Comparison of ENCODE assay signal across 8 mouse cellular contexts in genomic region chr6:88784691-88785173, GRCm38 (mm10). TPM values are rescaled to one million over a fixed set of nuclear protein-coding genes. Genes with fewer than 3 reads are reported as not detected.
A peak's percentile ranks its signal among the peaks of the same experiment; 100 is the strongest.
DNase-seq lines count a peak whose midpoint lies in the region; ATAC-seq and TF ChIP-seq lines count a peak whose summit lies in the region.

No protein-coding gene starts in this region.

- no peak overlapping the region for H3K9ac ChIP-seq in midbrain, embryonic 11.5 days (ENCODE audit: low read length)
- H3K9ac ChIP-seq in intestine, embryonic 15.5 days, result no peak overlapping the region

- H3K4me1 ChIP-seq in midbrain, embryonic 10.5 days, result peaks cover 30% of the 10 kb centered on the region
- no peaks in the 10 kb centered on the region for H3K4me1 ChIP-seq in midbrain, embryonic 11.5 days (ENCODE audit: control insufficient read depth, insufficient read depth, low read length)
- peaks cover 49% of the 10 kb centered on the region for H3K4me1 ChIP-seq in intestine, embryonic 15.5 days (replicated peaks)
- peaks cover 19% of the 10 kb centered on the region for H3K4me1 ChIP-seq in small intestine, adult 2 months (ENCODE audit: control insufficient read depth, insufficient read depth, insufficient read length, low read length)

- H3K36me3 ChIP-seq in midbrain, embryonic 10.5 days, result no peaks in the 10 kb centered on the region
- no peaks in the 10 kb centered on the region for H3K36me3 ChIP-seq in midbrain, embryonic 11.5 days (ENCODE audit: control insufficient read depth, insufficient read depth, low read length)
- H3K36me3 ChIP-seq in intestine, embryonic 15.5 days, result no peaks in the 10 kb centered on the region
- H3K36me3 ChIP-seq in small intestine, adult 2 months (ENCODE audit: control insufficient read depth, insufficient read depth, low read length), result no peaks in the 10 kb centered on the region

- H3K4me2 ChIP-seq in midbrain, embryonic 11.5 days, result no peak overlapping the region
- H3K4me2 ChIP-seq in intestine, embryonic 15.5 days (replicated peaks), result no peak overlapping the region

- TF ChIP-seq CTCF in gastrocnemius, adult 2 months (IDR thresholded peaks at IDR 0.05), result peak; percentile 28; the same call in 1 of the 2 replicates
- TF ChIP-seq CTCF in small intestine, adult 2 months (IDR thresholded peaks at IDR 0.05; ENCODE audit: extremely low read depth, insufficient read length, insufficient replicate concordance, low read depth, low read length), result no peak

- H3K27ac ChIP-seq in midbrain, embryonic 10.5 days (replicated peaks), result peak overlapping the region; percentile 55
- H3K27ac ChIP-seq in midbrain, embryonic 11.5 days (ENCODE audit: low read depth, low read length), result no peak overlapping the region
- peak overlapping the region; percentile 89 for H3K27ac ChIP-seq in gastrocnemius, adult 2 months
- peak overlapping the region; percentile 72 for H3K27ac ChIP-seq in intestine, embryonic 15.5 days
- peak overlapping the region; percentile 50 for H3K27ac ChIP-seq in small intestine, adult 2 months (ENCODE audit: insufficient read depth, low read depth, low read length)

- TF ChIP-seq POLR2A in small intestine, adult 2 months (IDR thresholded peaks at IDR 0.05; ENCODE audit: low read depth, low read length), result no peak

- no peak overlapping the region for H3K4me3 ChIP-seq in midbrain, embryonic 10.5 days
- no peak overlapping the region for H3K4me3 ChIP-seq in midbrain, embryonic 11.5 days (ENCODE audit: low read depth, low read length)
- H3K4me3 ChIP-seq in gastrocnemius, adult 2 months, result peak overlapping the region; percentile 2
- no peak overlapping the region for H3K4me3 ChIP-seq in intestine, embryonic 15.5 days (replicated peaks)
- H3K4me3 ChIP-seq in small intestine, adult 2 months (ENCODE audit: low read depth, low read length), result no peak overlapping the region

- H3K9me3 ChIP-seq in midbrain, embryonic 10.5 days (replicated peaks), result no peaks in the 10 kb centered on the region
- no peaks in the 10 kb centered on the region for H3K9me3 ChIP-seq in midbrain, embryonic 11.5 days (ENCODE audit: control insufficient read depth, low read length)
- H3K9me3 ChIP-seq in intestine, embryonic 15.5 days, result no peaks in the 10 kb centered on the region

- 72% methylated on average over 7 of the region's 7 CpGs for WGBS in midbrain, embryonic 10.5 days
- WGBS in midbrain, embryonic 11.5 days, result 78% methylated on average over 7 of the region's 7 CpGs
- 45% methylated on average over 7 of the region's 7 CpGs for WGBS in intestine, embryonic 15.5 days
- WGBS in small intestine, adult 2 months, result 80% methylated on average over 7 of the region's 7 CpGs

- DNase-seq in midbrain, embryonic 10.5 days (ENCODE audit: low spot score), result no peak
- DNase-seq in midbrain, embryonic 11.5 days (ENCODE audit: low spot score, missing footprints), result no peak
- peak; percentile 83 for DNase-seq in gastrocnemius, adult 2 months
- DNase-seq in urinary bladder, adult 2 months (ENCODE audit: low spot score), result no peak
- DNase-seq in right cerebral cortex, postnatal 10 days (ENCODE audit: low spot score in 2 of 2), result no peak
- DNase-seq in layer of hippocampus, postnatal 14 days (ENCODE audit: low spot score in 2 of 2), result no peak

- ATAC-seq in midbrain, embryonic 11.5 days (ENCODE audit: low FRiP score), result no peak
- ATAC-seq in intestine, embryonic 15.5 days, result peak; percentile 48; the same call in 1 of the 2 replicates

- peaks cover 10% of the 10 kb centered on the region; the same call in 1 of the 2 replicates for H3K27me3 ChIP-seq in midbrain, embryonic 10.5 days (ENCODE audit: low read depth, poor library complexity, severe bottlenecking)
- H3K27me3 ChIP-seq in midbrain, embryonic 11.5 days (ENCODE audit: control insufficient read depth, insufficient read depth, low read length), result no peaks in the 10 kb centered on the region
- H3K27me3 ChIP-seq in intestine, embryonic 15.5 days (replicated peaks), result no peaks in the 10 kb centered on the region
- H3K27me3 ChIP-seq in small intestine, adult 2 months (ENCODE audit: control insufficient read depth, insufficient read depth, low read length), result no peaks in the 10 kb centered on the region

- intact Hi-C loops in gastrocnemius, adult 2 months (cut with DNase I), result loop anchor here (5.0 kb wide), 1 partner anchor 52 kb away; no protein-coding TSS in a partner anchor

RNA-seq across cellular contexts. Expression of gene Abtb1, which starts 57.1 kb away (rescaled TPM):
- polyA plus RNA-seq in midbrain, embryonic 10.5 days (2016; fragmentation: Nextera tagmentation; extraction: Ambion mirVana), result 22.5 and 26.3 TPM in 2 replicates
- 15.4 and 17.4 TPM in 2 replicates for polyA plus RNA-seq in midbrain, embryonic 11.5 days (2014; fragmentation: Nextera tagmentation; extraction: Ambion mirVana)
- 10 to 100 TPM; 16.9 to 22.7 TPM for total RNA-seq in gastrocnemius, adult 2 months (2021)
- 24.2 and 25.0 TPM in 2 replicates for polyA plus RNA-seq in intestine, embryonic 15.5 days (2015; fragmentation: Nextera tagmentation; extraction: Ambion mirVana)
- 25.8 and 68.7 TPM in 2 replicates for polyA plus RNA-seq in small intestine, adult 2 months (2012; rRNA removed)
- polyA plus RNA-seq in urinary bladder, adult 2 months (2012; rRNA removed), result 48.1 and 51.8 TPM in 2 replicates
- total RNA-seq in layer of hippocampus, postnatal 14 days (2021), result 10 to 100 TPM; 25.8 to 32.1 TPM
